Mouse (Mus musculus): ENCODE measurements around the gene Zfp664.

DNA sequence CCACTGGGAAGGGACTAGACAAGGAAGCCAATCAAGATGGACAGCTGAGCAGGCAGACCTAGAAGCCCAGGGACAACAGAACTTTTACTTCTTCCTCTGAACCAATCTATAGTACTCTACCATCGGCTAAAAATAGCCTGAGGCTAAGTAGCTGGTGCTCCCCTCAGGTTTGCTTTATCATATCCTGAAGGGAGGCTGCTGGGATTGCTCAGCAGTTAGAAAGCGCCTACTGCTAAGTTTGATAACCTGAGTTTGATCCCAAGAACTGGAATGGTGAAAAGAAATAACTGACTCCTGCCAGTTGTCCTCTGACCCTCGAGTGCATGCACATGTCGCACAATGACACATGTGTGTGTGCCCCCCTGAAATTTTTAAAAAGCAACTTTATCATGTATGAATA lies 17.6 kb upstream of the Zfp664 start:
- TF ChIP-seq CTCF (IDR thresholded peaks at IDR 0.05; ENCODE audit: low read depth, low read length) (no peak), POLR2A (IDR thresholded peaks at IDR 0.05; ENCODE audit: borderline replicate concordance, low read depth, low read length) (no peak)

All from bone marrow macrophage, adult 2 months (primary cell).